Mouse (Mus musculus) midbrain, embryonic 12.5 days (tissue): ENCODE measurements around the gene Trpv6. TPM values are rescaled to one million over a fixed set of nuclear protein-coding genes. Genes with fewer than 3 reads are reported as not detected.

Experiments
- ATAC-seq: fragments of 200-750 bp; cut with Nextera tagmentation; 2 replicates; pipeline ENCODE4 v1.8.0; 2017; ENCODE audit warnings: low read depth, moderate TSS enrichment, moderate library complexity; ENCODE audit not compliant: low FRiP score
- H3K27ac ChIP-seq: fragments of 300-500 bp; sonication (generic); replicated peaks from 2 replicates; pipeline ENCODE4 v1.5.1; 2016; ENCODE audit warnings: mild to moderate bottlenecking
- H3K27me3 ChIP-seq: fragments of 300-500 bp; sonication (generic); 2 replicates; pipeline ENCODE4 v1.6.1; 2016; ENCODE audit warnings: mild to moderate bottlenecking
- H3K36me3 ChIP-seq: fragments of 300-500 bp; sonication (generic); 2 replicates; pipeline ENCODE4 v1.6.1; 2016
- H3K4me1 ChIP-seq: fragments of 300-500 bp; sonication (generic); 2 replicates; pipeline ENCODE4 v1.6.1; 2016
- H3K4me2 ChIP-seq: fragments of 300-500 bp; sonication (generic); replicated peaks from 2 replicates; pipeline ENCODE4 v1.6.1; 2016; ENCODE audit warnings: mild to moderate bottlenecking, moderate library complexity
- H3K4me3 ChIP-seq: fragments of 300-500 bp; sonication (generic); 2 replicates; pipeline ENCODE4 v1.5.1; 2016; ENCODE audit warnings: mild to moderate bottlenecking
- H3K9ac ChIP-seq: fragments of 300-500 bp; sonication (generic); replicated peaks from 2 replicates; pipeline ENCODE4 v1.6.1; 2016; ENCODE audit warnings: mild to moderate bottlenecking, moderate library complexity
- H3K9me3 ChIP-seq: fragments of 300-500 bp; sonication (generic); 2 replicates; pipeline ENCODE4 v1.6.1; 2016; ENCODE audit warnings: mild to moderate bottlenecking
- WGBS: fragments of 180-500 bp; shearing (Covaris S2); methylation state at CpG from one replicate; pipeline ENCODE4 v1.1.7; 2016; 5-methylcytosine and 5-hydroxymethylcytosine counted together
- polyA plus RNA-seq: library from polyadenylated mRNA; unstranded; fragments of >200 nt; fragmentation: Nextera tagmentation; extraction: Ambion mirVana; gene quantifications from 2 replicates; pipeline ENCODE4 v1.2.1, GENCODE M21; 2016

Gene Trpv6
- polyA plus RNA-seq, 1 experiment from 2014 or later = 0.37 TPM

GRCm38 (mm10) chr6:41620173-41620798 lies 15.9 kb downstream of the Trpv6 start:
- Histone ChIP-seq H3K27me3 (no peaks in the 10 kb centered on the region), H3K4me1 (no peaks in the 10 kb centered on the region), H3K27ac (no peak overlapping the region), H3K9ac (no peak overlapping the region), H3K36me3 (0 out of 2 replicates have a peak, but pooled peaks cover 7% of the 10 kb centered on the region), H3K4me3 (no peak overlapping the region), H3K9me3 (no peaks in the 10 kb centered on the region), H3K4me2 (no peak overlapping the region)
- ATAC-seq = no peak
- WGBS = 93% methylated on average over 9 of the region's 9 CpGs

DNA sequence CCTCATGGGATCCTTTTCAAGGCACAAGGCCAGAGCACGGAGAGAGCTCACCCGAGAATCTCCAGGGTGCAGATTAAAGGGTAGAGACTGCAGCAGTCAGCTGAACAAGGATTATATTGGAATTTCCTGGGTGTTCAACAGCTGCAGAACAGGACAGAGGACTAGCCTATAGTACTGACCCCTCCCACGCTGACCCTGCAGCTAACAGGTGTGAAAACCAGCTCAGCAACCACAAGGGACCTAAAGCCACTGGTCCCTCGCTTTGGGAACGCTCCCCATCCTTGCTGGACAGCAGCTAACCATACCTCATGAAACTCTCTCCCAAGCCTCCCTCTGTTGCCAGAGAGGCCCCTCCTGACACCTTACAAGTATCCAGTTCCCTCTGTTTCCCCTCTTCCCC lies 28.6 kb downstream of the Trpv6 start:
- no peak overlapping the region for H3K9ac ChIP-seq
- no peaks in the 10 kb centered on the region for H3K36me3 ChIP-seq
- no peak for ATAC-seq
- H3K27ac ChIP-seq = no peak overlapping the region
- H3K4me3 ChIP-seq = no peak overlapping the region
- H3K9me3 ChIP-seq = no peaks in the 10 kb centered on the region
- H3K4me2 ChIP-seq = no peak overlapping the region
- H3K4me1 ChIP-seq = peaks cover 6% of the 10 kb centered on the region; the same call in 1 of the 2 replicates
- H3K27me3 ChIP-seq = 0 out of 2 replicates have a peak, but pooled peaks cover 5% of the 10 kb centered on the region
- WGBS = 56% methylated on average over 5 of the region's 5 CpGs

DNA sequence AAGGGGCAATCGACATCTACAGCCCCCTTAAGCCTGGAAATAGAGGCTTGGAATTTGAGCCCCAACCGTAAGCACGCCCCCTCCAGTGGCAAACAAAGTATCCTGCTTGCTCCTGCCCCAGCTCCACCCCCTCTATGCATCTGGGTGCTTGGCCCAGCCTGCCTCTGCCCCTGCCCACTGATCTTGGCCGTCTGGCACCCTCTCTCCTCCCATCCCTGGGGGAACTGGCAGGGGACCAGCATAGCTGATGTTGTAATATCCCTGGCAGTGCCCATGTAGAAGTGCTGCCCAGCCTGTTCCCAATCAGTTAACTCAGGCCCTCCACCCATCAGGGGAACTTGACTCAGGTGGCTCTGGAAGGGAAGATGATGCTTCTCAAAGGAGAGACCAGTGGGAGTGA lies 30.0 kb downstream of the Trpv6 start:
- Histone ChIP-seq H3K9me3 (no peaks in the 10 kb centered on the region), H3K4me2 (peak overlapping the region; percentile 84), H3K4me3 (peak overlapping the region; percentile 75), H3K36me3 (no peaks in the 10 kb centered on the region), H3K27me3 (0 out of 2 replicates have a peak, but pooled peaks cover 5% of the 10 kb centered on the region), H3K9ac (peak overlapping the region; percentile 86), H3K27ac (no peak overlapping the region), H3K4me1 (peaks cover 6% of the 10 kb centered on the region; the same call in 1 of the 2 replicates)
- ATAC-seq = no peak
- 10% methylated on average over 4 of the region's 4 CpGs for WGBS

DNA sequence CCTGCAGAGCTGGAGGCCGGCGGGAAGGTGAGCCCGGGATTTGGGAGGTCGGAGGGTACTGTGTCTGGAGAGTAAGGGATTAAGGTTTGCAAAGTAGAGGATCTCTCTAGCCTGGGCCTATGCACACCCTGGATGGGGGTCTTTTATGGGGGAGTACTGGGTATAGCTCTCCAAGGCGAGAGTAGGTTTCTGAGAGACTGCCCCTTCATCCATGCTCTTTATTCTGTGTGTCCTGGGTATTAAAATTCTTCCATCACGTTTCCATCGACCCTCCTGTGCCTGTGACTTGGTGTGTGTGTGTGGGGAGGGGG lies 30.5 kb downstream of the Trpv6 start:
- 0% methylated on average over 7 of the region's 7 CpGs for WGBS

GRCm38 (mm10) chr6:41605061-41605793 lies 31.0 kb downstream of the Trpv6 start, which contains the start of gene Ephb6:
Gene Ephb6, plus strand, starts transcription at chr6:41605482.
- 1% methylated on average over 59 of the region's 68 CpGs for WGBS
- peak within 1 kb of the TSS; percentile 75 for H3K4me3 ChIP-seq
- peak within 1 kb of the TSS; percentile 86 for H3K9ac ChIP-seq
- H3K27me3 ChIP-seq = 0 out of 2 replicates have a peak, but pooled peaks cover 5% of the 10 kb centered on the region
- peak; percentile 93 for ATAC-seq
- H3K4me1 ChIP-seq = peaks cover 6% of the 10 kb centered on the region; the same call in 1 of the 2 replicates
- H3K36me3 ChIP-seq = no peaks in the 10 kb centered on the region
- H3K27ac ChIP-seq = peak within 1 kb of the TSS; percentile 88
- H3K4me2 ChIP-seq = peak within 1 kb of the TSS; percentile 84
- no peaks in the 10 kb centered on the region for H3K9me3 ChIP-seq

More for the DNA sequence above, 30.5 kb downstream of the Trpv6 start:
- peaks cover 6% of the 10 kb centered on the region; the same call in 1 of the 2 replicates for H3K4me1 ChIP-seq
- no peaks in the 10 kb centered on the region for H3K9me3 ChIP-seq
- H3K27me3 ChIP-seq = 0 out of 2 replicates have a peak, but pooled peaks cover 5% of the 10 kb centered on the region
- peak; percentile 50 for ATAC-seq
- no peaks in the 10 kb centered on the region for H3K36me3 ChIP-seq
- peak overlapping the region; percentile 75 for H3K4me3 ChIP-seq
- H3K4me2 ChIP-seq = peak overlapping the region; percentile 84
- H3K27ac ChIP-seq = peak overlapping the region; percentile 88
- peak overlapping the region; percentile 86 for H3K9ac ChIP-seq

GRCm38 (mm10) chr6:41604401-41605050 lies 31.7 kb downstream of the Trpv6 start:
- Histone ChIP-seq H3K4me1 (peaks cover 6% of the 10 kb centered on the region; the same call in 1 of the 2 replicates), H3K9ac (peak overlapping the region; percentile 86), H3K4me2 (peak overlapping the region; percentile 84), H3K36me3 (no peaks in the 10 kb centered on the region), H3K9me3 (no peaks in the 10 kb centered on the region), H3K27me3 (0 out of 2 replicates have a peak, but pooled peaks cover 5% of the 10 kb centered on the region), H3K4me3 (peak overlapping the region; percentile 75), H3K27ac (peak overlapping the region; percentile 88)
- WGBS = under 1% methylated on average over 23 of the region's 23 CpGs
- ATAC-seq = peak; percentile 68

DNA sequence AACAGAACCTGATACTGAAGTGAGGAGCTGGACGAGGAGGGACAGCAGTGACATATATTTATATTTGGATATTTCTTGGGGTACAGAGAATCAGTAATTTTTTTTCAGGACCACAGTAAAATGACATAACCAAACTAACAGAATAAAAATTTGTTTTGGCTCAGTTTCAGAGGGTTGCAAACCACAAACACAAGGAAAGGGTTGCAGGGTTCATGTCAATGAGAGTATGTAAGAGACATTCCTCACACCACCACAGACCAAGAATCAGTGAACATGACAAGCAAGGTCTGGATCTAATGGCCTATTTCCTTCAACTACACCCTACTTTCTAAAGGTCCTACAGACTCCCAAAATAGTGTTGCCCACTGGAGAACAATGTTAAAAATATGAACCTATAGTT lies 54.0 kb downstream of the Trpv6 start:
- ATAC-seq = no peak
- Histone ChIP-seq H3K27me3 (no peaks in the 10 kb centered on the region), H3K27ac (no peak overlapping the region), H3K4me3 (no peak overlapping the region), H3K4me2 (no peak overlapping the region), H3K36me3 (no peaks in the 10 kb centered on the region), H3K9ac (no peak overlapping the region), H3K4me1 (no peaks in the 10 kb centered on the region), H3K9me3 (no peaks in the 10 kb centered on the region)
- 79% methylated on average over 1 of the region's 1 CpGs for WGBS

DNA sequence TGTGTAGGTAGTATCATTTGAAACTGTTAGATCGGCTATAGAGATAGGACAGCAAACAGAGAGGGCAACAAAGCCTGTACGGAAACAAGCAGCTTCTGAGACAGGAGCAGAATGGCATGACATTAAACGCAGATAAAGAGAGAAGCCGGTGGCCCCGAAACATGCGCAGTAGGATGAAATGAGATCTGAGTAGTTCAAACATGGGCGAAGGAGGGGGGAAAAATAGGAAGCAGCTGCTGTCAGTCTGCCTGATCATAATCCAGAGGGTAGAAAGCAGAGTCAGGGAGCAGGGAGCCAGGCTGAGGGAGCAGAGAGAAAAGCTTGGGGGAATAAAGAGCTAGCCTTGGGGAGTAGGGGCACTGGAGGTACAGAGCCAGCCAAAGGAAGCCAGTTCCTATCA lies 54.9 kb downstream of the Trpv6 start:
- H3K4me1 ChIP-seq = no peaks in the 10 kb centered on the region
- no peaks in the 10 kb centered on the region for H3K9me3 ChIP-seq
- peak; percentile 44 for ATAC-seq
- no peak overlapping the region for H3K4me3 ChIP-seq
- H3K4me2 ChIP-seq = no peak overlapping the region
- no peaks in the 10 kb centered on the region for H3K27me3 ChIP-seq
- H3K9ac ChIP-seq = no peak overlapping the region
- H3K27ac ChIP-seq = no peak overlapping the region
- 44% methylated on average over 7 of the region's 7 CpGs for WGBS
- no peaks in the 10 kb centered on the region for H3K36me3 ChIP-seq

DNA sequence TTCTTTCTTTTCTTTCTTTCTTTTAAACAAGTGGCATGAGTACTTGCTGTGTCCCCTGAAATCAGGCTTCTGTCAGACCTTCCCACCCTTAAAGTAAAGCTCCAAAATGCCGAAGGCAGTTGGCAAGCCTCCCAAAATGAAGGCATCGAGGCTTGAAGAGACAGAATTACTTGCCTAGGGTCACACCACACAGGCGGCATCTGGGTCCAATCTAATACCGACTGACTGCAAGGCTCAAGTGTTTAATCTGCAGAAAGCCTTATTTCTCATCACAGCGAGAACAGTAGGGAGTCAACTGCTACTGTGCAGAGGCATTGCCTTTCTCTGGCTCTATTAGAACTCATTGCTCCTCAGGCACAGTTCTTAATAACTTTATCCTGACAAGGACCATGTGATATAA lies 58.9 kb downstream of the Trpv6 start:
- H3K4me1 ChIP-seq = no peaks in the 10 kb centered on the region
- H3K4me3 ChIP-seq = no peak overlapping the region
- no peaks in the 10 kb centered on the region for H3K27me3 ChIP-seq
- no peak for ATAC-seq
- WGBS = 52% methylated on average over 5 of the region's 5 CpGs
- no peak overlapping the region for H3K9ac ChIP-seq
- H3K4me2 ChIP-seq = no peak overlapping the region
- no peaks in the 10 kb centered on the region for H3K36me3 ChIP-seq
- H3K27ac ChIP-seq = no peak overlapping the region
- H3K9me3 ChIP-seq = no peaks in the 10 kb centered on the region

- H3K9ac ChIP-seq = no peak overlapping the region
- no peaks in the 10 kb centered on the region for H3K9me3 ChIP-seq
- H3K27me3 ChIP-seq = no peaks in the 10 kb centered on the region
- H3K36me3 ChIP-seq = no peaks in the 10 kb centered on the region
- H3K27ac ChIP-seq = no peak overlapping the region
- no peak for ATAC-seq
- no peak overlapping the region for H3K4me3 ChIP-seq
- H3K4me1 ChIP-seq = no peaks in the 10 kb centered on the region
- WGBS = 61% methylated on average over 5 of the region's 5 CpGs
- H3K4me2 ChIP-seq = no peak overlapping the region
Observed at GRCm38 (mm10) chr6:41576526-41577097, 59.6 kb downstream of the Trpv6 start.
